Mouse (Mus musculus): ENCODE measurements around the gene Arhgef28. TPM values are rescaled to one million over a fixed set of nuclear protein-coding genes. Genes with fewer than 3 reads are reported as not detected.

Arhgef28 gene
- polyA plus RNA-seq, 1 experiment from 2014 or later, result 10.2 TPM

GRCm38 (mm10) chr13:97926371-97926770, 279.9 kb downstream of the Arhgef28 start:
- H3K4me1 ChIP-seq, result no peaks in the 10 kb centered on the region
- DNase-seq (ENCODE audit: low spot score), result no peak
- peaks cover 5% of the 10 kb centered on the region; the same call in 1 of the 2 replicates for H3K36me3 ChIP-seq
- 0 out of 2 replicates have a peak overlapping the region, but pooled peaks have one; percentile 36 for H3K27ac ChIP-seq
- WGBS, result 86% methylated on average over 10 of the region's 10 CpGs
- H3K27me3 ChIP-seq (ENCODE audit: insufficient read depth, poor library complexity, severe bottlenecking), result peaks cover 5% of the 10 kb centered on the region; the same call in 1 of the 2 replicates
- no peaks in the 10 kb centered on the region for H3K9me3 ChIP-seq
- H3K4me3 ChIP-seq, result no peak overlapping the region

GRCm38 (mm10) chr13:97923009-97923408, 283.2 kb downstream of the Arhgef28 start:
- DNase-seq (ENCODE audit: low spot score), result no peak
- H3K27ac ChIP-seq, result no peak overlapping the region
- no peaks in the 10 kb centered on the region for H3K4me1 ChIP-seq
- H3K36me3 ChIP-seq, result no peaks in the 10 kb centered on the region
- WGBS, result 92% methylated on average over 5 of the region's 5 CpGs
- no peaks in the 10 kb centered on the region for H3K27me3 ChIP-seq (ENCODE audit: insufficient read depth, poor library complexity, severe bottlenecking)
- H3K4me3 ChIP-seq, result no peak overlapping the region
- H3K9me3 ChIP-seq, result no peaks in the 10 kb centered on the region

- H3K36me3 ChIP-seq, result no peaks in the 10 kb centered on the region
- no peaks in the 10 kb centered on the region for H3K4me1 ChIP-seq
- no peak for DNase-seq (ENCODE audit: low spot score)
- H3K9me3 ChIP-seq, result no peaks in the 10 kb centered on the region
- WGBS, result 71% methylated on average over 8 of the region's 8 CpGs
- no peak overlapping the region for H3K27ac ChIP-seq
- H3K4me3 ChIP-seq, result no peak overlapping the region
- no peaks in the 10 kb centered on the region for H3K27me3 ChIP-seq (ENCODE audit: insufficient read depth, poor library complexity, severe bottlenecking)
Measured at GRCm38 (mm10) chr13:97919590-97919989, 286.6 kb downstream of the Arhgef28 start.

GRCm38 (mm10) chr13:97918117-97918900, 287.9 kb downstream of the Arhgef28 start:
- DNase-seq (ENCODE audit: low spot score), result no peak
- Histone ChIP-seq H3K27me3 (ENCODE audit: insufficient read depth, poor library complexity, severe bottlenecking) (no peaks in the 10 kb centered on the region), H3K4me1 (no peaks in the 10 kb centered on the region), H3K9me3 (no peaks in the 10 kb centered on the region), H3K36me3 (no peaks in the 10 kb centered on the region), H3K27ac (no peak overlapping the region), H3K4me3 (no peak overlapping the region)
- 85% methylated on average over 12 of the region's 12 CpGs for WGBS

GRCm38 (mm10) chr13:97911013-97911412, 295.2 kb downstream of the Arhgef28 start:
- Histone ChIP-seq H3K4me1 (peaks cover 5% of the 10 kb centered on the region; the same call in 1 of the 2 replicates), H3K36me3 (no peaks in the 10 kb centered on the region), H3K9me3 (no peaks in the 10 kb centered on the region), H3K27ac (no peak overlapping the region), H3K27me3 (ENCODE audit: insufficient read depth, poor library complexity, severe bottlenecking) (no peaks in the 10 kb centered on the region), H3K4me3 (no peak overlapping the region)
- no peak for DNase-seq (ENCODE audit: low spot score)
- 33% methylated on average over 10 of the region's 10 CpGs for WGBS

- Histone ChIP-seq H3K36me3 (no peaks in the 10 kb centered on the region), H3K27ac (no peak overlapping the region), H3K4me1 (no peaks in the 10 kb centered on the region), H3K9me3 (no peaks in the 10 kb centered on the region), H3K4me3 (no peak overlapping the region), H3K27me3 (ENCODE audit: insufficient read depth, poor library complexity, severe bottlenecking) (no peaks in the 10 kb centered on the region)
- 85% methylated on average over 8 of the region's 8 CpGs for WGBS
- no peak for DNase-seq (ENCODE audit: low spot score)
Measured at GRCm38 (mm10) chr13:97902821-97903220, 303.4 kb downstream of the Arhgef28 start.

- WGBS, result 49% methylated on average over 3 of the region's 3 CpGs
- H3K9me3 ChIP-seq, result no peaks in the 10 kb centered on the region
- H3K36me3 ChIP-seq, result no peaks in the 10 kb centered on the region
- no peaks in the 10 kb centered on the region for H3K4me1 ChIP-seq
- H3K4me3 ChIP-seq, result no peak overlapping the region
- DNase-seq (ENCODE audit: low spot score), result no peak
- H3K27ac ChIP-seq, result no peak overlapping the region
- no peaks in the 10 kb centered on the region for H3K27me3 ChIP-seq (ENCODE audit: insufficient read depth, poor library complexity, severe bottlenecking)
Measured at GRCm38 (mm10) chr13:97900380-97900758, 305.9 kb downstream of the Arhgef28 start.

- WGBS, result 75% methylated on average over 14 of the region's 14 CpGs
- DNase-seq (ENCODE audit: low spot score), result no peak
- H3K9me3 ChIP-seq, result no peaks in the 10 kb centered on the region
- H3K27ac ChIP-seq, result no peak overlapping the region
- H3K36me3 ChIP-seq, result no peaks in the 10 kb centered on the region
- H3K4me1 ChIP-seq, result no peaks in the 10 kb centered on the region
- H3K4me3 ChIP-seq, result no peak overlapping the region
- H3K27me3 ChIP-seq (ENCODE audit: insufficient read depth, poor library complexity, severe bottlenecking), result 0 out of 2 replicates have a peak, but pooled peaks cover 1% of the 10 kb centered on the region
Measured at GRCm38 (mm10) chr13:97899604-97900379, 306.4 kb downstream of the Arhgef28 start.

- H3K27ac ChIP-seq, result no peak overlapping the region
- no peak overlapping the region for H3K4me3 ChIP-seq
- H3K4me1 ChIP-seq, result no peaks in the 10 kb centered on the region
- no peak for DNase-seq (ENCODE audit: low spot score)
- 0 out of 2 replicates have a peak, but pooled peaks cover 6% of the 10 kb centered on the region for H3K27me3 ChIP-seq (ENCODE audit: insufficient read depth, poor library complexity, severe bottlenecking)
- WGBS, result 62% methylated on average over 2 of the region's 2 CpGs
- H3K36me3 ChIP-seq, result no peaks in the 10 kb centered on the region
- no peaks in the 10 kb centered on the region for H3K9me3 ChIP-seq
Measured at GRCm38 (mm10) chr13:97898590-97898989, 307.6 kb downstream of the Arhgef28 start.

- 52% methylated on average over 10 of the region's 10 CpGs for WGBS
- Histone ChIP-seq H3K27ac (no peak overlapping the region), H3K4me3 (no peak overlapping the region), H3K27me3 (ENCODE audit: insufficient read depth, poor library complexity, severe bottlenecking) (0 out of 2 replicates have a peak, but pooled peaks cover 6% of the 10 kb centered on the region), H3K9me3 (no peaks in the 10 kb centered on the region), H3K36me3 (no peaks in the 10 kb centered on the region), H3K4me1 (peaks cover 1% of the 10 kb centered on the region; the same call in 1 of the 2 replicates)
- no peak for DNase-seq (ENCODE audit: low spot score)
Measured at GRCm38 (mm10) chr13:97893031-97893825, 313.0 kb downstream of the Arhgef28 start.

GRCm38 (mm10) chr13:97892089-97892884, 314.0 kb downstream of the Arhgef28 start:
- H3K27ac ChIP-seq, result no peak overlapping the region
- H3K9me3 ChIP-seq, result no peaks in the 10 kb centered on the region
- H3K4me1 ChIP-seq, result peaks cover 11% of the 10 kb centered on the region; the same call in 1 of the 2 replicates
- 80% methylated on average over 15 of the region's 15 CpGs for WGBS
- H3K4me3 ChIP-seq, result no peak overlapping the region
- no peaks in the 10 kb centered on the region for H3K36me3 ChIP-seq
- 0 out of 2 replicates have a peak, but pooled peaks cover 6% of the 10 kb centered on the region for H3K27me3 ChIP-seq (ENCODE audit: insufficient read depth, poor library complexity, severe bottlenecking)
- no peak for DNase-seq (ENCODE audit: low spot score)

- Histone ChIP-seq H3K4me1 (peaks cover 14% of the 10 kb centered on the region; the same call in 1 of the 2 replicates), H3K36me3 (no peaks in the 10 kb centered on the region), H3K27ac (no peak overlapping the region), H3K27me3 (ENCODE audit: insufficient read depth, poor library complexity, severe bottlenecking) (no peaks in the 10 kb centered on the region), H3K9me3 (no peaks in the 10 kb centered on the region), H3K4me3 (no peak overlapping the region)
- no peak for DNase-seq (ENCODE audit: low spot score)
- 54% methylated on average over 6 of the region's 6 CpGs for WGBS
Measured at GRCm38 (mm10) chr13:97888046-97888445, 318.2 kb downstream of the Arhgef28 start.

Measured in heart, embryonic 10.5 days (tissue).